Mouse (Mus musculus): ENCODE results near the gene Gprc5d. TPM values are rescaled to one million over a fixed set of nuclear protein-coding genes. Genes with fewer than 3 reads are reported as not detected.

Gene Gprc5d
- polyA plus RNA-seq, 1 experiment from 2014 or later = not detected

GRCm38 (mm10) chr6:135124755-135125380 is 6.8 kb upstream of the Gprc5d start:
- Histone ChIP-seq H3K27me3 (ENCODE audit: control insufficient read depth, insufficient read depth, low read length) (0 out of 2 replicates have a peak, but pooled peaks cover 3% of the 10 kb centered on the region), H3K4me1 (ENCODE audit: control insufficient read depth, insufficient read depth, low read length) (no peaks in the 10 kb centered on the region), H3K9ac (replicated peaks; ENCODE audit: low read length) (no peak overlapping the region), H3K4me3 (replicated peaks; ENCODE audit: low read depth, low read length) (no peak overlapping the region), H3K9me3 (ENCODE audit: control insufficient read depth, low read length) (no peaks in the 10 kb centered on the region), H3K4me2 (ENCODE audit: low read length) (no peak overlapping the region), H3K36me3 (ENCODE audit: control insufficient read depth, insufficient read depth, low read length) (no peaks in the 10 kb centered on the region), H3K27ac (replicated peaks; ENCODE audit: low read depth, low read length) (no peak overlapping the region)
- 36% methylated on average over 5 of the region's 5 CpGs for WGBS
- no peak for ATAC-seq (ENCODE audit: low FRiP score, low TSS enrichment)
- peak; percentile 8 for DNase-seq

DNA sequence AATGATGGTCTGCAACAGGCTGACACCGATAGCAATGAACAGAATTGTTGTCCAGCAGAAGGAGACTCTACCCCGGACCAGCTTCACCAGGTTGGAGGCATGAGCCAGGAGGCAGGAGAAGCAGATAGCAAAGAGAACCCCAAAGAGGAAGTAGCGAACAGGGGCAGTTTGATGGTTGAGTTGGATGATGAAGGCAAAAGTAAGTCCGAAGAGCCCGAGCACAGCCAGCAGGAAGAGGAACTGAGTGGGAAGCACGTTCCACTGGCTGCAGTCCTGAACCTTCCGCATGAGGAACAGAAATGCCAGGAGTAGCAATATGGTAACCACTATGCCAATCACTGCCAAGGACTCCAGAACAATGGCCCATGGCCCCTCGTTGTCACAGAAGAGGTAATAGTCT is 1.6 kb downstream of the Gprc5d start:
- no peak for ATAC-seq (ENCODE audit: low FRiP score, low TSS enrichment)
- peaks cover 10% of the 10 kb centered on the region; the same call in 1 of the 2 replicates for H3K4me1 ChIP-seq (ENCODE audit: control insufficient read depth, insufficient read depth, low read length)
- H3K4me3 ChIP-seq (replicated peaks; ENCODE audit: low read depth, low read length) = no peak overlapping the region
- no peak overlapping the region for H3K4me2 ChIP-seq (ENCODE audit: low read length)
- H3K9me3 ChIP-seq (ENCODE audit: control insufficient read depth, low read length) = no peaks in the 10 kb centered on the region
- 95% methylated on average over 8 of the region's 8 CpGs for WGBS
- H3K9ac ChIP-seq (replicated peaks; ENCODE audit: low read length) = no peak overlapping the region
- H3K27me3 ChIP-seq (ENCODE audit: control insufficient read depth, insufficient read depth, low read length) = peaks cover 17% of the 10 kb centered on the region
- DNase-seq = no peak
- no peak overlapping the region for H3K27ac ChIP-seq (replicated peaks; ENCODE audit: low read depth, low read length)
- H3K36me3 ChIP-seq (ENCODE audit: control insufficient read depth, insufficient read depth, low read length) = no peaks in the 10 kb centered on the region

DNA sequence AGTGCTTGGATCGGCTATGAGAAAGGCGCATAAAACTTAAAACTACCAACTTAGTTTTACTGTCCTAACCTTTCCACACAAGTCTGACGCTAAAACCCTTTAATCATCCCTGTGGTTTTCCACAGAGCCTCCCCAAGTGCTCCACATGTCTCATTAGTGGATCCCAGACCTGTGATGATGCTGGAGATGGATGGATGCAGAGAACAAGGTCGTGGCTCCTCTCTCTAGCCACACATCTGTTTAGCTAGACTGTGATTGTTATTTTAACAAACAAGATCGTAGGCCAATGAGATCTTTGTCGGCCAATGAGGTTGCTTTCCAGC is 5.0 kb downstream of the Gprc5d start:
- H3K9me3 ChIP-seq (ENCODE audit: control insufficient read depth, low read length) = no peaks in the 10 kb centered on the region
- WGBS = 20% methylated on average over 6 of the region's 6 CpGs
- no peak overlapping the region for H3K4me2 ChIP-seq (ENCODE audit: low read length)
- no peak overlapping the region for H3K4me3 ChIP-seq (replicated peaks; ENCODE audit: low read depth, low read length)
- H3K27ac ChIP-seq (replicated peaks; ENCODE audit: low read depth, low read length) = no peak overlapping the region
- H3K4me1 ChIP-seq (ENCODE audit: control insufficient read depth, insufficient read depth, low read length) = peaks cover 10% of the 10 kb centered on the region; the same call in 1 of the 2 replicates
- ATAC-seq (ENCODE audit: low FRiP score, low TSS enrichment) (no peak), DNase-seq (no peak)
- no peaks in the 10 kb centered on the region for H3K36me3 ChIP-seq (ENCODE audit: control insufficient read depth, insufficient read depth, low read length)
- peaks cover 20% of the 10 kb centered on the region for H3K27me3 ChIP-seq (ENCODE audit: control insufficient read depth, insufficient read depth, low read length)
- H3K9ac ChIP-seq (replicated peaks; ENCODE audit: low read length) = no peak overlapping the region

- H3K27ac ChIP-seq (replicated peaks; ENCODE audit: low read depth, low read length) = no peak overlapping the region
- no peak for ATAC-seq (ENCODE audit: low FRiP score, low TSS enrichment)
- no peak overlapping the region for H3K4me3 ChIP-seq (replicated peaks; ENCODE audit: low read depth, low read length)
- no peak overlapping the region for H3K9ac ChIP-seq (replicated peaks; ENCODE audit: low read length)
- 9% methylated on average over 7 of the region's 7 CpGs for WGBS
- peaks cover 20% of the 10 kb centered on the region for H3K27me3 ChIP-seq (ENCODE audit: control insufficient read depth, insufficient read depth, low read length)
- no peaks in the 10 kb centered on the region for H3K9me3 ChIP-seq (ENCODE audit: control insufficient read depth, low read length)
- no peak overlapping the region for H3K4me2 ChIP-seq (ENCODE audit: low read length)
- no peaks in the 10 kb centered on the region for H3K36me3 ChIP-seq (ENCODE audit: control insufficient read depth, insufficient read depth, low read length)
- peaks cover 10% of the 10 kb centered on the region; the same call in 1 of the 2 replicates for H3K4me1 ChIP-seq (ENCODE audit: control insufficient read depth, insufficient read depth, low read length)
- DNase-seq = peak; percentile 56
Observed at GRCm38 (mm10) chr6:135112411-135113113, 5.5 kb downstream of the Gprc5d start.

DNA sequence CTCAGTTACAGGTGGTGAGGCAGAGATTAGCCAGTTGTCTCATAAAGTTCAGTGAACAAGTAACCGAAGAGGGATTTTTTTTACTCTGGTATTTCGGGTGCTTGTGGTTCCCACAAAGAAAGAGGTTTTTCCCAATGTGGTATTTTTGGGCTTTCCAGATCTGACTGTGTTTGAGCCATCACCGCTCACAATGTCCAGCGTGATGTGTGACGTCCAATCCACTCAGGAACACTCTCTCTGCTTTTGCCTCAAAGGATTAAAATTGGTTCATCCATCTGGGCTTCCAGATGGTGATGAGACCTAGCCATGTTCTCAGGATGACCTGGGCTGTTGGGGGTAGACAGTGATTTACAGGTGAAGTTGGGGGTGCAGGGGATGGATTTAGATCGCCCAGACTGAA is 11.1 kb downstream of the Gprc5d start:
- H3K27ac ChIP-seq (replicated peaks; ENCODE audit: low read depth, low read length) = no peak overlapping the region
- H3K9me3 ChIP-seq (ENCODE audit: control insufficient read depth, low read length) = no peaks in the 10 kb centered on the region
- H3K36me3 ChIP-seq (ENCODE audit: control insufficient read depth, insufficient read depth, low read length) = no peaks in the 10 kb centered on the region
- no peak overlapping the region for H3K4me2 ChIP-seq (ENCODE audit: low read length)
- no peak for ATAC-seq (ENCODE audit: low FRiP score, low TSS enrichment)
- 0 out of 2 replicates have a peak, but pooled peaks cover 3% of the 10 kb centered on the region for H3K4me1 ChIP-seq (ENCODE audit: control insufficient read depth, insufficient read depth, low read length)
- peaks cover 8% of the 10 kb centered on the region; the same call in 1 of the 2 replicates for H3K27me3 ChIP-seq (ENCODE audit: control insufficient read depth, insufficient read depth, low read length)
- no peak for DNase-seq
- no peak overlapping the region for H3K4me3 ChIP-seq (replicated peaks; ENCODE audit: low read depth, low read length)
- no peak overlapping the region for H3K9ac ChIP-seq (replicated peaks; ENCODE audit: low read length)
- WGBS = 89% methylated on average over 6 of the region's 6 CpGs

- ATAC-seq (ENCODE audit: low FRiP score, low TSS enrichment) = no peak
- Histone ChIP-seq H3K4me1 (ENCODE audit: control insufficient read depth, insufficient read depth, low read length) (0 out of 2 replicates have a peak, but pooled peaks cover 3% of the 10 kb centered on the region), H3K4me3 (replicated peaks; ENCODE audit: low read depth, low read length) (no peak overlapping the region), H3K27me3 (ENCODE audit: control insufficient read depth, insufficient read depth, low read length) (peaks cover 4% of the 10 kb centered on the region; the same call in 1 of the 2 replicates), H3K4me2 (ENCODE audit: low read length) (no peak overlapping the region), H3K36me3 (ENCODE audit: control insufficient read depth, insufficient read depth, low read length) (no peaks in the 10 kb centered on the region), H3K9ac (replicated peaks; ENCODE audit: low read length) (no peak overlapping the region), H3K27ac (replicated peaks; ENCODE audit: low read depth, low read length) (no peak overlapping the region), H3K9me3 (ENCODE audit: control insufficient read depth, low read length) (no peaks in the 10 kb centered on the region)
- no peak for DNase-seq
- WGBS = 90% methylated on average over 5 of the region's 5 CpGs
Observed at GRCm38 (mm10) chr6:135102736-135103303, 15.3 kb downstream of the Gprc5d start.

DNA sequence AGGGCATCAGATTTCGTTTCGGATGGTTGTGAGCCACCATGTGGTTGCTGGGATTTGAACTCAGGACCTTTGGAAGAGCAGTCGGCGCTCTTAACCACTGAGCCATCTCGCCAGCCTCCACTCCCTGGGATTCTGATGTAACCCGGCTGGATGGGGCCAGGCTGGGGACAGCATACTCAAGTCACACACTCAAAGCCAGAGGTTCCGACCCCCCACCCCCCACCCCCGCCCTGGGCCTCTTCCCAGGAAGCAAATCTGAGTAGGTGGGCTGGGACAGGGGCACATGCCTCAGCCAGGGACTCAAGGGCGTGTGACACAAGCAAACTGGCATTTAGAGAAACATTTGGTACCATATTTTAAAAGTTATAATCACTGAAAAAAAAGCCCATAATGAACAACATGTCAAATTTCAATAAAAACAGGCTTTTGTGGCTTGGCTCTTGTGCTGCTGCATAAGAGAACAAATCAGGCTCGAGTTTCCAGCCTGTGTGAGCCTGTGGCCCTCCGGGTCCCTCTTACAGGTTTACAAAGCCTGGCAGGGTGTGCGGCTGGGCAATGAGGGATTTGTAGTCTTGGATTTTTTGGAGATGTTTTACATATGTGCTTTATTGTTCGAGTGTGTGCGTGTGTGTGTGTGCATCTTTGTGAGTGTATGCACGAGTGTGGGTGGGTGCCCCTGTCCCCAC is 17.2 kb downstream of the Gprc5d start:
- H3K27me3 ChIP-seq (ENCODE audit: control insufficient read depth, insufficient read depth, low read length) = no peaks in the 10 kb centered on the region; the same call in 1 of the 2 replicates
- ATAC-seq (ENCODE audit: low FRiP score, low TSS enrichment) = no peak
- H3K27ac ChIP-seq (replicated peaks; ENCODE audit: low read depth, low read length) = no peak overlapping the region

DNA sequence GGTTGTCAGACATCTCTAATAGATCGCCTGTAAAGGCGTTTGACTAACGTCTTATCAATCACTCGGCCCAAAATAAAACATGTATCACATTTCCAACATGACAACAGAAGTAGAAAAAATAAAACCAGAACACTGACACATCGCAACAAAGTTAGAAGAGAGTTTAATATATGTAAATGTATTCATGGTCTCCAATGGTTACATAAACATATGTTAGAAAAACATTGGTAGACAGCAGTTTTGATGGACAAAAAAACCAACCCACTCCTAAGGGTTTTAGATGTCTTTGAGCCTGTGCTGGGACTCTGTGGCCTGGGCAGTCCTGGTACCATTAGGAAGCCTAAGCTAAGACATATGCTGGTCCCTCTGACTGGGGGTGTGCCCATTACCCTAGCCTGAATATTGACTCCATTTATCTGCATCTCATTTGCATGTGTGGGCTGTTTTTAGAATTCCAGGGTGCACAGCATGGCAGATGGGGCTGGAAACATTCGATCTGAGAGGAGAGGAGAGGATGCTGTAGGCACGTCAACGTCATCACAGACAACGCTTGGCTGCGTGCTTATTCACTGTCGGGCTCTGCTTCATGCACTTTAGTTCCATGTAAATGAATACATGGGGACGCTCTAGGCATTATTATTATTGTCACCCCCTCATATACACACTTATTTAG is 25.1 kb downstream of the Gprc5d start:
- DNase-seq (no peak), ATAC-seq (ENCODE audit: low FRiP score, low TSS enrichment) (no peak)
- WGBS = 83% methylated on average over 12 of the region's 12 CpGs
- Histone ChIP-seq H3K9ac (replicated peaks; ENCODE audit: low read length) (no peak overlapping the region), H3K27me3 (ENCODE audit: control insufficient read depth, insufficient read depth, low read length) (0 out of 2 replicates have a peak, but pooled peaks cover 3% of the 10 kb centered on the region), H3K36me3 (ENCODE audit: control insufficient read depth, insufficient read depth, low read length) (no peaks in the 10 kb centered on the region), H3K4me3 (replicated peaks; ENCODE audit: low read depth, low read length) (no peak overlapping the region), H3K27ac (replicated peaks; ENCODE audit: low read depth, low read length) (0 out of 2 replicates have a peak overlapping the region, but pooled peaks have one; percentile 32), H3K9me3 (ENCODE audit: control insufficient read depth, low read length) (no peaks in the 10 kb centered on the region), H3K4me1 (ENCODE audit: control insufficient read depth, insufficient read depth, low read length) (0 out of 2 replicates have a peak, but pooled peaks cover 2% of the 10 kb centered on the region), H3K4me2 (ENCODE audit: low read length) (no peak overlapping the region)

More for the DNA sequence above, 17.2 kb downstream of the Gprc5d start:
- Histone ChIP-seq H3K4me1 (ENCODE audit: control insufficient read depth, insufficient read depth, low read length) (0 out of 2 replicates have a peak, but pooled peaks cover 3% of the 10 kb centered on the region), H3K4me2 (ENCODE audit: low read length) (no peak overlapping the region), H3K4me3 (replicated peaks; ENCODE audit: low read depth, low read length) (no peak overlapping the region), H3K9ac (replicated peaks; ENCODE audit: low read length) (no peak overlapping the region), H3K9me3 (ENCODE audit: control insufficient read depth, low read length) (no peaks in the 10 kb centered on the region), H3K36me3 (ENCODE audit: control insufficient read depth, insufficient read depth, low read length) (no peaks in the 10 kb centered on the region)
- WGBS = 80% methylated on average over 15 of the region's 15 CpGs
- no peak for DNase-seq

Data from midbrain, embryonic 14.5 days (tissue).